Mouse (Mus musculus) B cell, adult 62 days (primary cell): Measurements from ENCODE around the gene Olfr1277. TPM values are rescaled to one million over a fixed set of nuclear protein-coding genes. Genes with fewer than 3 reads are reported as not detected.

Experiments used
- total RNA-seq: library from RNA; stranded (reverse); gene quantifications from 4 replicates; pipeline ENCODE4 v1.2.4, GENCODE M21; 2023

The Olfr1277 gene
- total RNA-seq, result not detected in 4 replicates

GRCm38 (mm10) chr2:111274006-111274405, at the start of gene Olfr1277:
TSS of gene Olfr1277 (minus strand) at chr2:111274106.

GRCm38 (mm10) chr2:111313717-111314116, 39.8 kb upstream of the Olfr1277 start, which contains the start of gene Olfr1280:
TSS of gene Olfr1280 (plus strand) at chr2:111314017.

GRCm38 (mm10) chr2:111300374-111300773, 26.5 kb upstream of the Olfr1277 start, which contains the start of gene Olfr1279:
TSS of gene Olfr1279 (plus strand) at chr2:111300635.

GRCm38 (mm10) chr2:111289836-111290235, 15.9 kb upstream of the Olfr1277 start, which contains the start of gene Olfr1278:
TSS of gene Olfr1278 (plus strand) at chr2:111290136.

GRCm38 (mm10) chr2:111254216-111254615, 19.7 kb downstream of the Olfr1277 start, which contains the start of gene Olfr1276:
TSS of gene Olfr1276 (plus strand) at chr2:111254516.

GRCm38 (mm10) chr2:111235186-111235585, 38.7 kb downstream of the Olfr1277 start, which contains the start of gene Olfr1275:
TSS of gene Olfr1275 (minus strand) at chr2:111235286.

GRCm38 (mm10) chr2:111229502-111229901, 44.4 kb downstream of the Olfr1277 start, which contains the start of gene 4930430A15Rik:
TSS of gene 4930430A15Rik (minus strand) at chr2:111229602.

Other genes with a start within 250 kb of the Olfr1277 start
- gene Gm13941, start 168.1 kb downstream of the Olfr1277 start, total RNA-seq, result not detected in 4 replicates
- not detected in 4 replicates for gene Gm15130, start 121.2 kb downstream of the Olfr1277 start, total RNA-seq
- not detected in 4 replicates for gene 4930430A15Rik, start 44.5 kb downstream of the Olfr1277 start, total RNA-seq
- not detected in 4 replicates for gene Olfr1275, start 38.8 kb downstream of the Olfr1277 start, total RNA-seq
- not detected in 4 replicates for gene Olfr1276, start 19.6 kb downstream of the Olfr1277 start, total RNA-seq
- not detected in 4 replicates for gene Olfr1278, start 16.0 kb upstream of the Olfr1277 start, total RNA-seq
- not detected in 4 replicates for gene Olfr1279, start 26.5 kb upstream of the Olfr1277 start, total RNA-seq
- gene Olfr1280, start 39.9 kb upstream of the Olfr1277 start, total RNA-seq, result not detected in 4 replicates
- not detected in 4 replicates for gene Olfr1281, start 52.4 kb upstream of the Olfr1277 start, total RNA-seq
- not detected in 4 replicates for gene Olfr1282, start 62.0 kb upstream of the Olfr1277 start, total RNA-seq
- gene Olfr1283, start 92.7 kb upstream of the Olfr1277 start, total RNA-seq, result not detected in 4 replicates
- gene Olfr1284, start 101.4 kb upstream of the Olfr1277 start, total RNA-seq, result not detected in 4 replicates
- not detected in 4 replicates for gene Olfr1286, start 149.0 kb upstream of the Olfr1277 start, total RNA-seq
- not detected in 4 replicates for gene Olfr1287, start 175.0 kb upstream of the Olfr1277 start, total RNA-seq
- gene Olfr1288, start 200.0 kb upstream of the Olfr1277 start, total RNA-seq, result not detected in 4 replicates
- not detected in 4 replicates for gene Olfr1289, start 206.7 kb upstream of the Olfr1277 start, total RNA-seq
- gene Olfr1290, start 219.7 kb upstream of the Olfr1277 start, total RNA-seq, result not detected in 4 replicates
- gene Olfr1291-ps1, start 223.1 kb upstream of the Olfr1277 start, total RNA-seq, result not detected in 4 replicates